Mouse (Mus musculus) heart, embryonic 16.5 days (tissue): ENCODE measurements around the gene Ispd. TPM values are rescaled to one million over a fixed set of nuclear protein-coding genes. Genes with fewer than 3 reads are reported as not detected.

Source experiments
- ATAC-seq: fragments of 200-750 bp; cut with Nextera tagmentation; replicated peaks from 2 replicates; pipeline ENCODE4 v1.8.0; 2017; ENCODE audit warnings: moderate number of reproducible peaks; ENCODE audit not compliant: insufficient read depth, low FRiP score; ENCODE audit errors: extremely low read depth
- H3K27ac ChIP-seq: fragments of 300-500 bp; sonication (generic); 2 replicates; pipeline ENCODE4 v1.5.1; 2014; ENCODE audit warnings: mild to moderate bottlenecking, low read length, control low read depth, moderate library complexity
- H3K27me3 ChIP-seq: fragments of 300-500 bp; sonication (generic); 2 replicates; pipeline ENCODE4 v1.6.1; 2014; ENCODE audit warnings: low read length, mixed read lengths; ENCODE audit not compliant: control insufficient read depth, insufficient read depth
- H3K36me3 ChIP-seq: fragments of 300-500 bp; sonication (generic); 2 replicates; pipeline ENCODE4 v1.6.1; 2014; ENCODE audit not compliant: control insufficient read depth, insufficient read depth
- H3K4me1 ChIP-seq: fragments of 300-500 bp; sonication (generic); 2 replicates; pipeline ENCODE4 v1.6.1; 2014; ENCODE audit warnings: low read length, mixed read lengths; ENCODE audit not compliant: control insufficient read depth, insufficient read depth
- H3K4me2 ChIP-seq: fragments of 300-500 bp; sonication (generic); 2 replicates; pipeline ENCODE4 v1.6.1; 2014; ENCODE audit warnings: low read depth, mild to moderate bottlenecking, control low read depth, low read length
- H3K4me3 ChIP-seq: fragments of 300-500 bp; sonication (generic); 2 replicates; pipeline ENCODE4 v1.5.1; 2014; ENCODE audit warnings: mild to moderate bottlenecking, control low read depth, low read length
- H3K9ac ChIP-seq: fragments of 300-500 bp; sonication (generic); 2 replicates; pipeline ENCODE4 v1.6.1; 2014; ENCODE audit warnings: low read length, control low read depth
- H3K9me3 ChIP-seq: fragments of 300-500 bp; sonication (generic); replicated peaks from 2 replicates; pipeline ENCODE4 v1.6.1; 2016; ENCODE audit warnings: low read length; ENCODE audit not compliant: control insufficient read depth
- WGBS: fragments of 180-500 bp; shearing (Covaris S2); extraction: QIAGEN DNeasy Blood & Tissue Kit; methylation state at CpG from one replicate; pipeline ENCODE4 v1.1.7; 2014; 5-methylcytosine and 5-hydroxymethylcytosine counted together
- polyA plus RNA-seq: library from polyadenylated mRNA; unstranded; fragments of >200 nt; fragmentation: Nextera tagmentation; extraction: Ambion mirVana; gene quantifications from 2 replicates; pipeline ENCODE4 v1.2.1, GENCODE M21; 2015

Gene Ispd
- polyA plus RNA-seq, 1 experiment from 2014 or later = 9.8 TPM

GRCm38 (mm10) chr12:36439396-36439795 is 58.1 kb downstream of the Ispd start:
- Histone ChIP-seq H3K4me1 (no peaks in the 10 kb centered on the region; the same call in 1 of the 2 replicates), H3K27me3 (no peaks in the 10 kb centered on the region), H3K36me3 (no peaks in the 10 kb centered on the region), H3K9me3 (no peaks in the 10 kb centered on the region), H3K9ac (no peak overlapping the region), H3K4me3 (no peak overlapping the region), H3K4me2 (no peak overlapping the region), H3K27ac (no peak overlapping the region)
- WGBS = 78% methylated on average over 8 of the region's 8 CpGs
- ATAC-seq = no peak

DNA sequence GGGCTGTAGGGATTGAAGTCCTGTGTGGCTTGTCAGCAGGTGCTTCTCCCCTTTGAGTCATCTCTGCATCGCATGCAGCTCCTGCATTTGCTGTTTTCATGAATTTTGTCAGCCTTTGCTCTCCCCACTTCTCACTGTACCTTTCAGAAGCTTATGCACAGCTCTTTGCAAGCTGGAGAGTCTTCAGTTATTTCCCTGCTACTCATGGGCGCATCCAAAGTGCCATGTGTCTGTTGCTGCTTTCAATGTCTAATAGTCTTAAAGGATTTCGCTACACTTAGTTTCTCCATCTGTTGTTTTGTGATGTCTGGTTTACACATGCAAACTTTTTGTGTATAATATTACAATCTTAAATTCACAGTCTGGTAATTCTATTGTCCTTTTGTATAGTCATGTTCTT is 74.8 kb downstream of the Ispd start:
- WGBS = 93% methylated on average over 3 of the region's 3 CpGs

DNA sequence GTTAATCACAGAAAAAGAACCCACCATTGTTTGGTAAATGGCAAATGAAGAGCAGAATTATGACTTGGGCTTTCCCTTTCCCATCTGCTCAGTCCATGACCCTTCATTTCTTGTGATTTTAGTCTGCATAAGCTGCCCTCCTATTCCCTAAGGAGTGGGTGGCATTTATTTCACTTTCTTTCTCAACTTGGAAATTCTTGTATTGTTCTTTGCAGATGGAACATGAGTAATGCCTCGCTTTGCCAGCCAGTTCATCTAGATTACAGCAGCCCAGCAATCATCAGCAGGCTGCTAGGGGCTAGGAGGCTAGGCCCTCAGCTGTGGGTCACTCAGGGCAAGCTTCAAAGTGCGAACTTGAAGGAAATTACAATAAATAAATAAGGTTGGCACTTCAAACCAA is 76.5 kb downstream of the Ispd start:
- ATAC-seq = no peak
- WGBS = 74% methylated on average over 2 of the region's 2 CpGs
- Histone ChIP-seq H3K4me3 (no peak overlapping the region), H3K9me3 (no peaks in the 10 kb centered on the region), H3K27me3 (no peaks in the 10 kb centered on the region), H3K9ac (no peak overlapping the region), H3K36me3 (no peaks in the 10 kb centered on the region), H3K4me1 (no peaks in the 10 kb centered on the region), H3K4me2 (no peak overlapping the region), H3K27ac (no peak overlapping the region)

More for the DNA sequence above, 74.8 kb downstream of the Ispd start:
- Histone ChIP-seq H3K36me3 (no peaks in the 10 kb centered on the region), H3K4me2 (no peak overlapping the region), H3K27me3 (no peaks in the 10 kb centered on the region), H3K9ac (no peak overlapping the region), H3K4me1 (no peaks in the 10 kb centered on the region), H3K4me3 (no peak overlapping the region), H3K27ac (no peak overlapping the region), H3K9me3 (no peaks in the 10 kb centered on the region)
- no peak for ATAC-seq

DNA sequence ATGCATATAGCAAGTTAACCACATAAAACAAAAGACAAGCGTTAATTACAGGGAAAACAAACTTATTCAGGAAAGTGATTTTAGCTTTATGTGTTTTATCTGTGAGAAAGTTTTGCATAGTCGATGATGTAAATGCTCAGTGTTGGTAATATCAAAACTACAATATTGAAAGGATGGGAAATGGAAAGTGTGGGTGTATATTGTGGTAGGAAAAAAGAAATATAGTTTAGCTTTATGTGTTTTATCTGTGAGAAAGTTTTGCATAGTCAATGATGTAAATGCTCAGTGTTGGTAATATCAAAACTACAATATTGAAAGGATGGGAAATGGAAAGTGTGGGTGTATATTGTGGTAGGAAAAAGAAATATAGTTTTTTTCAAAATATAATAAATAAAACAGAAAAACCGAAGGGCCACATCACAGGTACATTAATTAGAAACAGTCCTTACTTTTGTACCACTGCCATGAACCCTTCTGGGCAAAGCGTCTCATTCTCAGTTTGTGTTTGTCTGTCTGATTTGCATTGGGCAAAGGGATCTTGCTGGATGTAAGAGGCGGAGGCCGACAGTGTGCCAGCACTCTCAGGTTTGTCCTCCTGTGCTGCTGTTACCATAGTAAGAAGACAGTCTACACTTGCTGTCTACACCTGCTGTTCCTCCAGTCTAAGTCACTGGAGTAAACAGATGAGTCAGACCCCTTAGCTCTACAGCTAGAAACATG is 87.2 kb downstream of the Ispd start:
- Histone ChIP-seq H3K36me3 (no peaks in the 10 kb centered on the region), H3K4me1 (no peaks in the 10 kb centered on the region), H3K9ac (no peak overlapping the region), H3K4me3 (no peak overlapping the region), H3K4me2 (no peak overlapping the region), H3K27ac (no peak overlapping the region), H3K27me3 (no peaks in the 10 kb centered on the region), H3K9me3 (no peaks in the 10 kb centered on the region)
- WGBS = 86% methylated on average over 6 of the region's 6 CpGs
- ATAC-seq = no peak

- 72% methylated on average over 4 of the region's 4 CpGs for WGBS
- no peak overlapping the region for H3K4me3 ChIP-seq
- no peaks in the 10 kb centered on the region for H3K36me3 ChIP-seq
- H3K27me3 ChIP-seq = no peaks in the 10 kb centered on the region
- ATAC-seq = no peak
- H3K9ac ChIP-seq = no peak overlapping the region
- H3K4me1 ChIP-seq = peaks cover under 1% of the 10 kb centered on the region; the same call in 1 of the 2 replicates
- no peaks in the 10 kb centered on the region for H3K9me3 ChIP-seq
- H3K4me2 ChIP-seq = no peak overlapping the region
- H3K27ac ChIP-seq = no peak overlapping the region
Measured at GRCm38 (mm10) chr12:36471411-36471810, 90.2 kb downstream of the Ispd start.

DNA sequence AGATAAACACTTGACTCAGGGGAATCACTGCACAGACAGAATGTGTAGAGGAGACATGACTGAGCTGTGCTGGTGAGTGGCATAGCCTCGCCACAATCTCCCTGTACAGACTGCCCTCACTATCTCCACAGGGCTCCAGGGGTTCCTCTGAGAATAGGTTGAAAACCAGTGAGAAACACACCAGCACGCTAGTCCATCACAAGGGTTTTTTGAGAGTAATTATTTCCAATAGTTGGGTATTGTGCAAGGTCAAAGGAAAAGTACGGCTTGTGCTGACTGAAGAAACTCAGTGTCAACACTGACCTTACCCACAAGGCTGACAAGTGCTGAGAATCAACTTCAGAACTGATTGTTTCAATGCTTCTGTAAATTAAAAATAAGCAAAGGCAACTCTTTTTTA is 92.9 kb downstream of the Ispd start:
- Histone ChIP-seq H3K4me3 (no peak overlapping the region), H3K27me3 (no peaks in the 10 kb centered on the region), H3K9ac (no peak overlapping the region), H3K4me1 (peaks cover 6% of the 10 kb centered on the region), H3K4me2 (no peak overlapping the region), H3K36me3 (no peaks in the 10 kb centered on the region), H3K27ac (no peak overlapping the region), H3K9me3 (no peaks in the 10 kb centered on the region)
- 85% methylated on average over 3 of the region's 3 CpGs for WGBS
- ATAC-seq = no peak

GRCm38 (mm10) chr12:36475269-36475668 is 94.0 kb downstream of the Ispd start:
- 83% methylated on average over 4 of the region's 4 CpGs for WGBS

GRCm38 (mm10) chr12:36476476-36476875 is 95.2 kb downstream of the Ispd start:
- Histone ChIP-seq H3K4me1 (peaks cover 6% of the 10 kb centered on the region), H3K4me2 (no peak overlapping the region), H3K36me3 (no peaks in the 10 kb centered on the region), H3K4me3 (no peak overlapping the region), H3K9me3 (no peaks in the 10 kb centered on the region), H3K27me3 (no peaks in the 10 kb centered on the region), H3K9ac (no peak overlapping the region), H3K27ac (no peak overlapping the region)
- WGBS = 53% methylated on average over 5 of the region's 5 CpGs
- no peak for ATAC-seq

More at GRCm38 (mm10) chr12:36475269-36475668, 94.0 kb downstream of the Ispd start:
- Histone ChIP-seq H3K27ac (no peak overlapping the region), H3K36me3 (no peaks in the 10 kb centered on the region), H3K9ac (no peak overlapping the region), H3K4me2 (no peak overlapping the region), H3K27me3 (no peaks in the 10 kb centered on the region), H3K4me1 (peaks cover 6% of the 10 kb centered on the region), H3K4me3 (no peak overlapping the region), H3K9me3 (no peaks in the 10 kb centered on the region)
- ATAC-seq = no peak

GRCm38 (mm10) chr12:36477501-36477900 is 96.3 kb downstream of the Ispd start:
- H3K9ac ChIP-seq = no peak overlapping the region
- no peak for ATAC-seq
- H3K9me3 ChIP-seq = no peaks in the 10 kb centered on the region
- no peak overlapping the region for H3K4me3 ChIP-seq
- no peak overlapping the region; the same call in 1 of the 2 replicates for H3K4me2 ChIP-seq
- WGBS = 36% methylated on average over 6 of the region's 6 CpGs
- no peaks in the 10 kb centered on the region for H3K27me3 ChIP-seq
- no peaks in the 10 kb centered on the region for H3K36me3 ChIP-seq
- H3K27ac ChIP-seq = no peak overlapping the region
- peaks cover 6% of the 10 kb centered on the region for H3K4me1 ChIP-seq
